Mouse (Mus musculus) stomach, postnatal 0 days (tissue): ENCODE measurements at regions not wholly inside any gene's neighbourhood (a gene's known extent, or its start where the extent isn't known, plus 50 kb on each side); places are given as distances from the start of the nearest gene placed in this dataset.
"Not testable (repeated sequence)": the region's sequence is repeated elsewhere in the genome, so short reads cannot be mapped to it uniquely, and the experiment has no call there.

Experiments
- ATAC-seq: fragments of 200-750 bp; cut with Nextera tagmentation; 2 replicates; pipeline ENCODE4 v1.8.0; 2017; ENCODE audit not compliant: low FRiP score, low TSS enrichment
- DNase-seq: peaks from one replicate; pipeline ENCODE4 v3.0.0-alpha.2; 2016; ENCODE audit warnings: low spot score
- H3K27ac ChIP-seq: fragments of 300-500 bp; sonication (generic); replicated peaks from 2 replicates; pipeline ENCODE4 v1.5.1; 2014; ENCODE audit warnings: mild to moderate bottlenecking, control low read depth
- H3K27me3 ChIP-seq: fragments of 300-500 bp; sonication (generic); 2 replicates; pipeline ENCODE4 v1.6.1; 2014; ENCODE audit warnings: low read length; ENCODE audit not compliant: control insufficient read depth, insufficient read depth
- H3K36me3 ChIP-seq: fragments of 300-500 bp; sonication (generic); 2 replicates; pipeline ENCODE4 v1.6.1; 2014; ENCODE audit warnings: low read length, mixed read lengths; ENCODE audit not compliant: control insufficient read depth, insufficient read depth
- H3K4me1 ChIP-seq: fragments of 300-500 bp; sonication (generic); replicated peaks from 2 replicates; pipeline ENCODE4 v1.6.1; 2014; ENCODE audit warnings: antibody characterized with exemption; ENCODE audit not compliant: control insufficient read depth, insufficient read depth
- H3K4me2 ChIP-seq: fragments of 300-500 bp; sonication (generic); replicated peaks from 2 replicates; pipeline ENCODE4 v1.6.1; 2014; ENCODE audit warnings: low read depth, mild to moderate bottlenecking, control low read depth, moderate library complexity
- H3K4me3 ChIP-seq: fragments of 300-500 bp; sonication (generic); 2 replicates; pipeline ENCODE4 v1.5.1; 2014; ENCODE audit warnings: low read depth, low read length, control low read depth
- H3K9ac ChIP-seq: fragments of 300-500 bp; sonication (generic); 2 replicates; pipeline ENCODE4 v1.6.1; 2014; ENCODE audit warnings: mild to moderate bottlenecking, low read length, control low read depth, mixed read lengths
- H3K9me3 ChIP-seq: fragments of 300-500 bp; sonication (generic); 2 replicates; pipeline ENCODE4 v1.6.1; 2016; ENCODE audit warnings: low read length; ENCODE audit not compliant: control insufficient read depth
- CTCF ChIP-seq: IDR thresholded peaks from 2 replicates; pipeline ENCODE4 v1.5.1; 2016; ENCODE audit warnings: antibody characterized with exemption, low read depth, mild to moderate bottlenecking, moderate library complexity
- EP300 ChIP-seq: optimal IDR thresholded peaks from 2 replicates; pipeline ENCODE3; 2016; ENCODE audit warnings: antibody characterized with exemption
- WGBS: fragments of 180-500 bp; shearing (Covaris S2); extraction: QIAGEN DNeasy Blood & Tissue Kit; methylation state at CpG from one replicate; pipeline ENCODE4 v1.1.7; 2014; 5-methylcytosine and 5-hydroxymethylcytosine counted together

DNA sequence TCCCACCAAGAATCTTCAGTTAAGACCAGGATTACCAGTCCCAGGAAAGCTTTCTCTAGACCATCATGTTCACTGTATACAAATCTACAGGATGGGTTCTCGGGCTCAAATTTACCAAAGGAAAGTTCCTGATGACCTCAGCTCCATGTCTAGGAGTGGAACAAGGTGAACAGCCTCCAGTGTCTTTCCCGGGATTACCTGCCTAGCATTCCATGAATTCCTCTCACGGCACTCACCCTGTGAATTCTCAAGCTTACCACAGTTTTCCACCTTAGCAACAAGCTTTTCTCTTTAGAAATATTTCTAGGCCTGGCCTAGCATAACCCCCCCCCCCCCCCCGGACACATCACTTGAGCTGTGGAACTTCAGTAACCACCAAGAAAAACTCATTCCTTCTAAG lies 1158.9 kb downstream of the A830018L16Rik start:
- H3K4me3 ChIP-seq: no peak overlapping the region
- DNase-seq (no peak), ATAC-seq (no peak)
- H3K27me3 ChIP-seq: no peaks in the 10 kb centered on the region
- WGBS: 59% methylated on average over 4 of the region's 4 CpGs
- H3K9me3 ChIP-seq: no peaks in the 10 kb centered on the region
- H3K9ac ChIP-seq: no peak overlapping the region
- H3K4me1 ChIP-seq: no peaks in the 10 kb centered on the region
- H3K27ac ChIP-seq: no peak overlapping the region
- no peak overlapping the region for H3K4me2 ChIP-seq
- no peaks in the 10 kb centered on the region for H3K36me3 ChIP-seq
- TF ChIP-seq EP300 (no peak), CTCF (no peak)

DNA sequence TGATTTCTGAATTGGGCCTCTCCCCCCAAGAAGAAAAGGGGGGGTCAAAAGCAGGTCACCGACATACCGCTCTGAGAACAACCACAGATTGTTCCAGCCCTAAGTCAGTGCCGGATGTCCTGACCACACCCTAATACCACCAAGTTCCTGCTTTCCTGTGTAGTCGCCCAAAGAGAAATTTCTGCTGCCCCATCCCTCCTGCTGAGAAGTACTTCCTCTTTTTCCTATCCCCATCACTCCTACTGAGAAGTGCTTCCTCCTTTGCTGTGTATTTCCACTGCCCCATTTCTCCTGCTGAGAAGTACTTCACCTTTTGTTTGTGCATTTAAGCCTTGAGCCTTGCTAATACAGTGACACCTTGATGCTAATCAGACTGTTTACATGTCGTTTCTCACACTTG lies 1160.4 kb downstream of the A830018L16Rik start:
- H3K4me3 ChIP-seq: no peak overlapping the region
- no peak overlapping the region for H3K4me2 ChIP-seq
- H3K9me3 ChIP-seq: no peaks in the 10 kb centered on the region
- H3K36me3 ChIP-seq: no peaks in the 10 kb centered on the region
- no peak for ATAC-seq
- no peak overlapping the region for H3K9ac ChIP-seq
- H3K27ac ChIP-seq: no peak overlapping the region
- DNase-seq: no peak
- no peaks in the 10 kb centered on the region for H3K27me3 ChIP-seq
- 72% methylated on average over 5 of the region's 5 CpGs for WGBS
- H3K4me1 ChIP-seq: no peaks in the 10 kb centered on the region
- TF ChIP-seq CTCF (no peak), EP300 (no peak)

DNA sequence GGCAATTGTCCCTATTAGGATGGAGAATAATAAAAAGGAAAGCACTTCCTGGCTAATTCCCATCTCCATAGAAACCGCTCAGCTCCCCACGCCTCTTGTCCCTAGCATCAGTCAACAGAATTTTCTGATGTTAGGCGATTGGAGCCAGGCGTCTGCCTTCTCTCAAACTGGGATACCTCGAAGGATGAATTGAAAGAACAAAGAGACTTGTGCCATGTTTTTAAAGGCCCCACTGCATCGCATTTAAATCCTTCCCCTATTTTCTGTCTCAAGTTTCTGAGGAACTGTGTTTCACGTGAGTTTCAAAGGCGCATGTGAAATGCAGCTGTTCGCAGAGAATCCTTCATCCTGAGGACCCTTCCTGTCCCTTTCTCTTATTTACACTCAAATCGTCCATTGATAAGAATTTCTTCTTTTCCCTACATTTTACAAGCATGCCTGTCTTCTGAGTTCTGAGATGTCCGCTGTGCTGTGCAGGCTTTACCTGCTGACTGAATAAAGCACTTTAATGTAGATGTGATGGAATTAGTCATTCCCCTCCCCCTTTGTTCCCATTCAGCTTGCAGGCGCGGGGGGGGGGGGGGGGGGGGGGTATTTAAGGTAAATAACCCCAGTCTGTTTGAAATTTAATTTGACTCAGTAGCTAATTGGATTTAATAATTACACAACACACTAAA lies 1163.3 kb downstream of the A830018L16Rik start:
- H3K27ac ChIP-seq: no peak overlapping the region
- TF ChIP-seq EP300 (no peak), CTCF (no peak)
- H3K36me3 ChIP-seq: no peaks in the 10 kb centered on the region
- no peaks in the 10 kb centered on the region for H3K27me3 ChIP-seq
- no peak overlapping the region for H3K4me3 ChIP-seq
- no peaks in the 10 kb centered on the region for H3K4me1 ChIP-seq
- ATAC-seq: no peak
- no peaks in the 10 kb centered on the region for H3K9me3 ChIP-seq
- H3K9ac ChIP-seq: no peak overlapping the region
- DNase-seq: no peak
- WGBS: 18% methylated on average over 12 of the region's 13 CpGs
- H3K4me2 ChIP-seq: no peak overlapping the region

DNA sequence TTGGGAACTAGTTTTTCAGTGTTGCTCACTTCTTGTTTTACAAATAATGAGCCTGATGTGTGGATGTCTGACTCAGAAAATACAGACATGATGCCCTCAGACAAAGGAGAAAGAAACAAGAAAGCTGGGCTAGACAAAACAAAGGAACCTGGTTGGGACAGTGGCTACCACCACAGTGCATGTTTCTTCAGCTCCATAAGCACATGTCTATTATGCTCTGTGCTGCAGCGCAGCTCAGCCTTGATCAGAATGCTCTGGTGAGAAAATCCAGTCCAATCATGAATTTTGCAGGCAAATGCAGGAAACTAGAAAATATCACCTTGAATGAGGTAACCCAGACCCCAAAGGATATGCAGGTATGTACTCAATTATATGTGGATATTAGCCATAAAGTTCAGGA lies 1164.1 kb downstream of the A830018L16Rik start:
- ATAC-seq (no peak), DNase-seq (no peak)
- Histone ChIP-seq H3K4me3 (no peak overlapping the region), H3K27me3 (no peaks in the 10 kb centered on the region), H3K4me2 (no peak overlapping the region), H3K4me1 (no peaks in the 10 kb centered on the region), H3K36me3 (no peaks in the 10 kb centered on the region), H3K9ac (no peak overlapping the region), H3K9me3 (no peaks in the 10 kb centered on the region), H3K27ac (no peak overlapping the region)
- TF ChIP-seq CTCF (no peak), EP300 (no peak)
- 89% methylated on average over 1 of the region's 1 CpGs for WGBS

DNA sequence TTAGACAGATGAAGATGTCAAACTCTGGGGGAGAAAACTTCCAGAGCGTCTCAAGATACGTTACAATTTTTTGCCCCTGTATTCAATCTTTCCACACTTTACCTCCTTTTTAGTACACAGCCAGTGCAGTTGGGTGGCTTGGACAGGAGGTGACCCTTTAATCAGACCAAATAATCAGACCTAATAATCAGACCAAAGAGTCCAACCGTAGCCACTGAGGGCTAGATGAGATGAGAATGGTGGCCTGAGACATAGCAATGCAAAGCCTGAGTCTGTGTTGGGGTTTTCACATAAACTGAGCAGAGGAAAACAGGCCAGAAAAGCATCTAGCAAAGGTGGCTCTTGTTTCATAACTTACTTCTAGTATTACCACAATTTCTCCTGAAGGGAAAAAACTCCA lies 1169.1 kb downstream of the A830018L16Rik start:
- no peak for DNase-seq
- no peak overlapping the region for H3K4me2 ChIP-seq
- H3K9me3 ChIP-seq: no peaks in the 10 kb centered on the region
- 64% methylated on average over 3 of the region's 3 CpGs for WGBS
- H3K4me1 ChIP-seq: no peaks in the 10 kb centered on the region
- no peak overlapping the region for H3K27ac ChIP-seq
- TF ChIP-seq EP300: no peak
- no peak for TF ChIP-seq CTCF
- H3K36me3 ChIP-seq: no peaks in the 10 kb centered on the region
- no peak overlapping the region for H3K9ac ChIP-seq
- no peak for ATAC-seq
- H3K27me3 ChIP-seq: no peaks in the 10 kb centered on the region
- H3K4me3 ChIP-seq: no peak overlapping the region

DNA sequence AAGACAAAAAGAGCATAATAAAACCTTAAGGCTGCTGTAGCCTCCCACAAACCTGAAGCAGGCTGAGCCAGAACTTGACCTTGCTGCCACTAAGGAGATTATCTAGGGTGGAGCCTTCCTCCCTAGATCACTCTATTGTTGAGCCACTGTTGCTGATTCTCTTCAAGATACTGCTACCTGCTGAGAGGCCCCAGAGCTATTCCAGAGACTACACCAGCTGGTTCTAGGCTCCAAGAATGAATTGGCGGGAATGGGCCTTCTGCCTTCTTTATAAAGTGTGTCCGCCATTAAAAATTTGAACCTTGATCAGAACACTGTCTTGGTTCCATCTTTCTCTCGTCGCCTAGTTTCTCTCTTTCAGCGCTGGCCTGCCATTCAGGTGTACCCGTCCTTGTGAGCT lies 1173.1 kb downstream of the A830018L16Rik start:
- WGBS: 89% methylated on average over 6 of the region's 6 CpGs
- not testable (repeated sequence) for H3K4me2 ChIP-seq, H3K36me3 ChIP-seq, DNase-seq, H3K4me1 ChIP-seq, H3K27me3 ChIP-seq, H3K9me3 ChIP-seq, H3K9ac ChIP-seq, H3K4me3 ChIP-seq, ATAC-seq, H3K27ac ChIP-seq
